Mouse (Mus musculus): ENCODE data around the gene Flt4.
"Not testable (repeated sequence)": the region's sequence is repeated elsewhere in the genome, so short reads cannot be mapped to it uniquely, and the experiment has no call there.

Flt4 gene

DNA sequence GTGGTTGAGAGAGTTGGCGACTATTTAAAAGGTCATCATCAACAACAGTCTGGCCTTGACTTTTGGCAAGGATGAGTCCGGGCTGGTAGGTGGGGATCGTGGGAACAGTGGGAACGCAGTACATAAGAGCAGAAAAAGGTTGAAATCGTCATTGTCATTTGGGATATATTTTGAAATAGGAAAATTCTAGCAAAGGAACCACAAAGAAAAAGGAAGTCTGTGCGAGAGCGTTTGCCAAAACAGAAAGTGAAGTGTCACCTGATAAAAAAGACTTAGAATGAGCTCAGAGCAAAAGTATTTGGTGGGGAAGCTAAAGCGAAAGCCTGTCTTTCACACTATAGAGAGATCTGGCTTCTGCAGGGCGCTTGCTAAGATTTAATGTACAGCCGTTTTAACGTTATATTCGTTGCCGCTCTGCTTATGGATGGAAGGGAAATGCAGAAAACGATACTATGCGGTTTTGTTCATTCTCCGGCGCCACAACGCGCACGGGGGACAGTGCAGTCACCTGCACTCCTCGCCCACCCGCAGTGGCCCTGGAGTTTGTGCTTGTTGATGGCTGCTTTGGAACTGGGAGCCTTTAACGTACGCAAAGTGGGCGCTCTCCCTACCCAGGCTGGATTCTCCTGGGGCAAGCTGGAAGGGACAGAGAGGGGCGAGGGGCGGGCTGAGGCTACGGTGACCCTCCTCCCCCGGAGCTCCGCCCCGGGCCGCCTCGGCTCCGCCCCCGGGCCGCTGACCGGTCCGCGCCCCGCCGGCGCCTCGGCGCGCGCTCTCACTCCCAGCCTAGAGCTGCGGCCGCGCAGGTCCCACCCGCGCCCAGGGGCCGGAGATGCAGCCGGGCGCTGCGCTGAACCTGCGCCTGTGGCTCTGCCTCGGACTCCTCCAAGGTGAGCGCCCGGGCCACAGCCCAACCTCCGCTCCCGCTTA, at the start of gene Flt4:
Flt4 (plus strand) TSS at position 326 of the 930 bp plus-strand sequence.
- peak in 1 of 2 experiments; percentile 13 for DNase-seq

DNA sequence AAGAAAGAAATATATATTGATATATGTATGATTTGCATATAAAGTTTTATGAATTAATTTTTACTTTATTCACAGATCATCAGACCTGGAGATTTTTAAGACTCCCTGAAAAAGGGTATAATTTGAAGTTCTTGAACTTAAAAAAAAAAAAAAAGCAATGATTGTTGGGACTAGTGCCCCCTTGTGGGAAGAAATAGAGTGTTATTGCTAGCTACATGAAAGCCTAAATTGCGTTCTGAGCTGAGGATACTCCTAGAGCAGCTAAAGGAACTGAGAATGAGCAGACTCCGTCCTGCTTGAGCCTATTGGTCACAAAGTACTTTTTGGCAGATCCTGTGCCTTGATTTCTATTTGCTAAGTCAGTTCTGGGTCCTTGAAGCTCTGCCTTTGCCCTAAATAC, 34.0 kb upstream of the Flt4 start:
- DNase-seq = not testable (repeated sequence)

DNA sequence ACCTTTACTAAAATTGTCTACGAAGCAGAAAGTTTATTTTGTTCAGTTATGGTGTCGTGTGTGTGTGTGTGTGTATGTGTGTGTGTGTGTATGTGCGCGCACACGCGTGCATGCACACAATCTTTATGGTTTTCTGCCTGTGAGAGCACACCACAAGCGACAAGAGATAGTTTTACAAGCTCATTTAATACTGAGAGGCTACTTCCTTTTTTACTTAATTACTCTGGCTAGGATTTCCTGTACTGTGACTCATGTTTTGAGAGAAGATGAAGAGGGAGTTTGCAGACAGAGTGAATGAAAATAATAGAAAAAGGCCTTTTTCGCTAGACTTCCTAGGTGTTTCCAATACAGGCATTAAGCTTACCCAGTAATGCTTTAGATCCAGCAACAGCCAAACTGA, 28.6 kb upstream of the Flt4 start:
- not testable (repeated sequence) for DNase-seq

DNA sequence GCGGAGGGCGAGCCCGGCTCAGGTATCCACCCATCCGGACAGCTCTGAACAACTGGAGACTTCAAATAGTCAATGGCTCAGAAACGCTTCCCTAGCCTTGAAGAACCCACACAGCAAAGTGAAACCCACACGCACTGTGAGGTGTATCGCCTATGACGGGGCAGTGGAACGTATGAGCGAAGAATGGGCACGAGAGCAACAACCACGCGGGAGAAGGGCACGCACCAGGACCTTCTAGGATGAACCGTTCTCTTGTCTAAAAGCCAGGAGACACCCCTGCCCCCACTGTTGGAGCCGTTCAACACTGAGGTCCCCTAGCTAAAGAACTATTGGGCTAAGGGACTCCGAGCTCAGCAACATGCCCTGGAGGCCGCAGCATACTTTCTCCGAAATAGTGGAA, 18.9 kb upstream of the Flt4 start:
- no peak for DNase-seq

DNA sequence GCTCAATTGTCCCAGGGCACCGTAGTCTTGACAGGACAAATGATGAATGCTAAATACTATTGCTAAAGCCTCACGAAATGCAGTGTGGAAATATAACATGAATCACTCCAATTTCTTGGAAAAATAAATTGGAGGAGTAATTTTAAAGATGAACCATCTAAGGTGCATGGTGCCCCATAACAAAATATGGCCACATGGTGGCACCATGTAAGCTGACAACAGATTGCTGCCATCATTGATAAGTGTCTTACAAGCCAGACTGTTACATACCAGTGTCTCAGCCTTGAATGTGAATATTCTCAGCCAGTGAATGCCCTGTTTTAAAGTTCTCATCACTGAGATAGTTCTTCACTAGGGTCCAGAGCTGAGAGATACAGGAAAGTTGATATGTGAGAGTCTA, 11.9 kb upstream of the Flt4 start:
- not testable (repeated sequence) for DNase-seq

DNA sequence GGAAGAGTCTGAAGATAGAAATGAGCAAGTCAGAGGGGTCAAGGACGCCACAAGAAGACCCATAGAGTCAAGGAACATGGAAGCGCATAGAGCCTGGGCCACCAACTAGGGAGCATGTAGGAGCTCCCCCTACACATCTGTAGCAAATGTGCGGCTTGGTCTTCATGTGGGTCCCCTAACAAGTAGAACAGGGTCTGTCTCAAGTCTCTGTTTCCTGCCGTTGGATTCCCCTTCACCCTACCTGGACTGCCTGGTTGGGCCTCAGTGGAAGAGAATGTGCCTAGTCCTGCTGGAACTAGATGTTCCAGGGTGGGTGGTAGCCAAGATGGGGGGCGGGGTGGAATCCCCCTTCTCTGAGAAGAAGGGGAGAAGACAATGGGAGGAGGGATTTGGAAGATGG, 757 bp upstream of the Flt4 start:
- not testable (repeated sequence) for DNase-seq

DNA sequence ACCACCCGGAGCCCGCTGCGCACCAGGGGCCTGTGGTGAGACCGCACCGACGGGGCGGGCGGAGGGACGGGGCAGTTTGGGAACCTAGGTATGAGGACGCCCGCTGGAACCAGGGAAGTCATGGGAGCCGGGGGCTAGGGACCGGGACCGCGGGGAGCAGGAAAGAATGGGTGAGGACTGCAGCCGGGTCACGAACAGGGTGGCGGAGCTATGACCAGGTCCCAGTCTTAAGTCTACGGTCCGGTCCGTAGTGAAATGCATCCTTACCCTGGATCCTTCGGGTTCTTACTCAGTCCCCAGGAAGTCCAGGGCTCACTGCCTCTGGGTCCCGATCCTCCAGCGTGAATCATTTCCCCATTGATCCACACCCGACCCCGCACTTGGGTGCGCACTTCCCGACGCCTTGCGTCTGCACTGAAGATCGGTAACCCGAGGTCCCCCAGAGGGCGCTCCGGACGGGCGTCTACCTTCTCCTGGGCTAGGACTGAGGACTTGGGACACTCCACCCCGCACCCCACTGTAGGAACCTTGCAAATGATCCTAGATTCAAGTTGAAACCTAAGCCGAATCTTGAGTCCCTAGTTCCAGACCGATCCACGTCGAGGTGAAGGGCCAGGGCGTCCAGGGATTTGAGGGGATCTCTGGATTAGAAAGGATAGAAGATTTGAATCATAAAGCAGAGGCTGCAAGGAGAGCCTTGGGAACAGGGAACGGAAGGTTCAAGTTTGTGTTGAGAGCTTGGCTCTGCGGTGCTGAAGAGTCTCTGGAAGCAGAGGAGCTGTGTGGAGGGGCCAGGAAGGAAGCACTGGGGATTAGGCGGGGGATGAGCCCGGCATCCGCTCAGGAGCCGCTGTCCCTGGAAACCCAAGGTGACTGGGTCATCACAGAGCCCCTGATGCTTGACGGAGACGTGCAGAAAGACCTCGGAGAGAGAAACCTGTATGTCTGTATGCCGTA, 1.1 kb downstream of the Flt4 start:
- DNase-seq = not testable (repeated sequence)

DNA sequence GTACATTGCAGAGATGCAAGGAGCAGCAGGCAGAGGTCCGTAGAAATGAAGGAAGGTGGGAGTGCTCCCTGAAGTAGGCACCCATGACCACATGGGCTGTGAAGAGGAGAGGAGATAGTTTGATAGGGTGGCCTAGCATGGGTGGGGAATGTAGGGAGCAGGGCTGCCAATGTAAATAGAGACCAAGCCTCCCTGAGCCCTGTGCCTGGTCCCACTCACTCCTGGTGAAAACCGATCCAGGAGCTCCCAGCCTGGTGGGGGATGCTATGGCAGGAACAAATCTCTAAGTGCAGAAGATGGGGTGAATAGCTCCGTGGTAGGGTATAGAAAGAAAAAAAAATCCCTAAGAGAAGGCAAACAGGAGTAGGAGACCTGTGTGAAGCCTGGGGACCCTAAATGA, 2.3 kb downstream of the Flt4 start:
- DNase-seq = not testable (repeated sequence)

DNA sequence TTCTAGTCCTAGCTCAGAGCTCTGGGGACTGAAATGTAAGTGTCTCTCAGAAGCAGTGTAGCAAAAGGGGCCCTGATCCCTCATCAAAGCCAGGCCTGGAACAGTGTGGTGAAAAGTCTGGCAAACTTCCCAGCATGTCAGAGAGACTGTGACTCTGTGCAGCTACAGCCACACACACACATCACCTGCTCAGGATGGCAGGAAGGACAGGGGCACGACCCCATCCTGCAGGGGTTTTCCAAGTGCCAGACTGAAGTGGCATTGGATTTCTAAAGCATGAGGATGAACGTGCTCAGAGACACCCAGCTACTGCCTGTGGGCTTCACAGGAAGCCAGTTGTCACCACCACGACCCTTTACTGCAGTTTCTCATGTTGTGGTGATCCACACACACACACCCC, 3.1 kb downstream of the Flt4 start:
- DNase-seq = no peak

DNA sequence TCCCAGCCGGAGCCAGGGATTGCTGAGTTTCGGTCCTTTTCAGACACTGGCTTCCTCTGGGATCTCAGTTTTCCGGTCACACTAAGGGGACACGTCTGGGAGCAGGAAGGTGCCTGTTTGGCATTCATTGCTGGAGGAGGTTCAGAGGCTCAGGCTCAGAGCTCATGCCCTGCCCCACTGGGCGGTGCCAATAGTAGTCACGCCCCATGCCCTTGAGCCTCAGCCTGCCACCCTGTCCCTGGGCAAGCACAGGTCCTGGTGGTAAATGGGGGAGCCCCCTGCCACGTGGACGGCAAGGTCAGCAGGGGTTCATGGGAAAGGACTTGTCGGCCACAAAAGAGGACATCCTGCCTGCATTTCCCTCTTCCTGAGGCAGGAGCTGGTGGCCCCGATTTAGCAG, 4.3 kb downstream of the Flt4 start:
- DNase-seq = no peak

DNA sequence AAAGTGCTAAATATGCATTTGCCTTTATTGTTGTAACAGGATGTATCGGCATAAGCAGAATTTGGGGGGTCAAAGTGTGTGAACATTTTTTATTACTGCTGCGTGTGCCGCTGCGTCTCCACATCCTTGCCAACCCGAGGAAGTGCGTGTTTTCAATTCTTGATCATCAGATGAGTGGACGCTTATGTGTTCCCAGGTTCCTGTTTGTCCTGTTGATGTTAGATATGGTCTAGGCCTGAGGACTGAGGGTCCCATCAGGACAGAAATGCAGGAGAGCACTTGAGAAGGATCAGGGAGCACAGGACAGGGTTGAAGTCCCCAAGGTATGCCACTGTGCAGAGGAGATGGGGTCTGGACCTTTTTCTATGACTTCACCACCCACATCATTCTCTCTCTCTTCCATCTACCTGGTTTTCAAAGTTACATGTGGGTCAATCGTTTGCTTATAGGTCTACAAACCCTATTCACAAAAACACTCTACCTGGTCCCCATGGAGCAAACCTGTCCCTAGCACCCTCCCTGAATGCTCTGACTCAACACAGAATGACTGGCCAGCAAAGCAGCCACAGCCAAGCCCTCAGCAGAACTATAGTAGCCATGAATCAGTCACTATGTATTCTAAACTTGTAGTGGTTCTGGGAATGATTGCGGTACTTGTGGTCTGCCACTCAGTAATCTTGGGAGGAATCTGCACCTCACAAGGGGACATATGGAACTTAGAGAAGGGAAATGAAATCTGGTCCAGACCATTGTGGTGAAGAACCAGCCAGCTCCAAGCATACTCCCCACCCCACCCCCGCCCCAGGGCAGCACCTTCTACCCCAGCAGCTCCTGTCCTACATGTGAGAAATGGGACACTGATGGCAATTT, 7.0 kb downstream of the Flt4 start:
- no peak for DNase-seq

DNA sequence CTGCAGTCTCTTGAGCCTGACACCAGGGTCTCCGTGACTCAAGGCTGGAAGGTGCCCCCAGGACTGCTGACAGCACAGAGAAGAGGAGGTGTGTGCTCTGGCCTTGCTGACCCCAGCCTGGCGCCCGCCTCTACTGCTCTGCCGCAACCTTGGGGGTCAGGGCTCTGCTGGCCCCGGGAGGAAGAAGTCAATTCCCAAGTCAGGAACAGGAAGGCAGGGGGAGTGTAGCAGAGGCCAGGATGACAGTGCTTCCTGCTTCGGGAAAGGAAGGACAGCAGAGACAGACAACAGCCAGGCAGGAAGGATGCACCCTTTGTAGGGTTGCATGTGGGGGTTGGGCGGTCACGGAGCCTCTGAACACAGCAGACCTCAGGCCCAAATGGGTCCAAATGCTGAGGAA, 9.4 kb downstream of the Flt4 start:
- DNase-seq = no peak

DNA sequence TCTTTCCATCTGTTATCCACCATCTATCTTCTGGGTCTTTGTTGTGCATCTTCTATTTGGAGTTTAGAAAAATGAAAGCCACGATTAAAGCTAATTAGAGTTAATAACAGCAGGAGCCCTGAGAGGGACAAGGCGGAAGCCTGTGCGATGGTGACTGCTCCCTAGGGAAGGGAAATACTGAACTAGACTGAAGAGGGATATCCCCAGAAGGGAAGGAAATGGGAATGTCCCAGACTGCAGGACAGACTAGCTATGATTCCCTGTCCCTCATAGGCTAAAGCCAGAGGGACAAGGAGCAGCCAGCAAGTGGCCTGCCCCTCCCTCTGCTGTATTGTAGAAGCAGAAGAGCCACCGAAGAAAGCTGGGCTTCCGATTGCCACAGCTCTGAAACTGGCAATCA, 12.9 kb downstream of the Flt4 start:
- no peak for DNase-seq

DNA sequence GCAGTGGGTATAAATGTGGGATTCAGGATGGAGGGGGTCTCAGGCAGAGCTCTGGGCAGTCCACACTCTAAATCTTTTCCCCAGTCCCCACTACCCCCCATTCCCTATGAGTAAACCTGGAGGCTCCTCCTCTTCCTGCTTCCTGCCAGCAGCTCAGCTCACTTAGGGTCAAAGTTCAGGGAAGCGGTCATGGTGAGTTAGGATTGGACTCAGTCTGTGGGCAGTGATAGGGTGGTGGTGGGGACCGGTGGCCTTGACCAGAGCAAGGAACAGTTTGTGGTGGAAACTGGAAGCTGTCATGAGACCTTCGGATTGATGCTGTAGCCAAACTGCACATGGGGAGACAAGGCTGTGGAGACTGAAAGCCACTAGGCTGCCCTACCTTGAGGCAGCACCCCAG, 15.1 kb downstream of the Flt4 start:
- DNase-seq = no peak

DNA sequence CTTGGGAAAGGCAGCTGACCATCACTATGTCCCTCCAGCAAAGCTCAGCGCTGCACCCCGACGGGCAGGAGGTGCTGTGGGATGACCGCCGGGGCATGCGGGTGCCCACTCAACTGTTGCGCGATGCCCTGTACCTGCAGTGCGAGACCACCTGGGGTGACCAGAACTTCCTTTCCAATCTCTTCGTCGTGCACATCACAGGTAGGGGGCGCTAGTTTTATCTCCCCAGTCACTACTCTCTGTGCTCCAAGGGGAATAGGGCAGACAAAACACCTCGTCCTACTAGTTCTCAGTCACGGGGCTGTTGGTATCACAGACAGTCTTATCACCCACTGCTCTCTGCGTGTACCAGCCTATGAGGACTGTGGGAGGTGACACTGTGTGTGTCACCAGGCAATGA, 16.8 kb downstream of the Flt4 start:
- DNase-seq = no peak

DNA sequence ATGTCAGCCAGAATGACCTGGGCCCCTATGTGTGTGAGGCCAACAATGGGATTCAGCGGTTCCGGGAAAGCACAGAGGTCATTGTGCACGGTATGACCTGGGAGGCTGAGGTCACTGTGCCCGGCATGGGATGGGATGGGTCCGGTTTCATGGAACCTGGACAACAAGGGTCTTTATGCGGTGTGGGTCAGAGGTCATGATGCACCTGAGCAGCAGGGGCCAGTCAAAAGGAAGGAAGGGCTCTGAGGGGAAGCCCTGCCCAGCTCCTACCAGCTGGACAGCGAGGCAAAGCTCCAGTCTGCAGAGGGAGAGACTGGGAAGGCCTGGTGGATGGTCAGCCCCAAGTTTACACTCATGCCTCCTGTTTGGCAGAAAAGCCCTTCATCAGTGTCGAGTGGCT, 17.7 kb downstream of the Flt4 start:
- DNase-seq = no peak

DNA sequence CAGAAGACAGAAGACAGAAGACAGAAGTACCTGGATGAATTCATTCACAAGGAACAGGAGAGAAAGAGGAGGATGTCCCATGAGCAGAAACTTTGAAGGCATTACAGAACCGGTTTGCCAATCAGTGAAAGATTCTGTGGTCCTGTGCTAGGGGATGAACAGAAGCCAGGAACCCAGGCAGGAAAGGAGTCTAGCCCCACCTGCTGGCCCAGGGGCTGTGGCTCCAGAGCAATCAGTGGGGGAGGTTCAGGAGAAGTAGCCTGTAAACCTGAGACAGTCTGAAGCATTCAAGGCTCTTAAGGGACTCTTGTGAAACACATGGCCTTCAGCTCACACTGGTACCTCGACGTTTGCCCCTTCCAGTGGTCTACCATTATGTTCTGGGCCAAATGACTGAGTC, 22.1 kb downstream of the Flt4 start:
- no peak for DNase-seq

DNA sequence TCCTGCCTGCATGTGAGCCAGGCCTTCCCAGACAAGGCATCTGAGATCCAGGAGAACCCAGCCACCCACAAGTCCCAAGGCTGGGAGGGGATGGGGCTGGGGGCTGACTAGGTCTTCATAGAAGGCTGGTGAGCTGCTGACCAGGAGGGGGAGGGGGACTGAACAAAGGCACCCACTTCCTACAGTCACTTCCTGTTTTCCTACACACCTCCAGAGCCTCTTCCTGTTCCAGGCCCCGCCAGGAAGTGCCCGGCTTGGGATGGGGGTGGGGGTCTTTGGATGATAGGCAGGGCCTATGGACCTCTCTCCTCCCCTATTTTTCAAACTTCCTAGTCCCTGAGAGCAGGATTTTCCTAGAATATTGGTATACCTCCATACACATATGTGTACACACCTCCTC, 23.2 kb downstream of the Flt4 start:
- no peak for DNase-seq

DNA sequence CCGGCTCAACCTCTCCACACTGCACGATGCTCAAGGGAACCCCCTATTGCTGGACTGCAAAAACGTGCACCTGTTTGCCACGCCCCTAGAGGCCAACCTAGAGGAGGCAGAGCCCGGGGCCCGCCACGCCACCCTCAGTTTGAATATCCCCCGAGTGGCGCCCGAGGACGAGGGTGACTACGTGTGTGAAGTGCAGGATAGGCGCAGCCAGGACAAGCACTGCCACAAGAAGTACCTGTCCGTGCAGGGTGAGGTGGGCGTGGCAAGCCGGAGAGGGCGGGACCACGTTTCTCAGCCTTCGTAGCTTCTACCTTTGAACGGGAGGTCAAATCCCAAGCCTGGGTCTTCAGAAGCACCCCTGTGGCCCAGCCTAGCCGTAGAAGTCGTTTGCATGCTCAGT, 25.0 kb downstream of the Flt4 start:
- no peak for DNase-seq

DNA sequence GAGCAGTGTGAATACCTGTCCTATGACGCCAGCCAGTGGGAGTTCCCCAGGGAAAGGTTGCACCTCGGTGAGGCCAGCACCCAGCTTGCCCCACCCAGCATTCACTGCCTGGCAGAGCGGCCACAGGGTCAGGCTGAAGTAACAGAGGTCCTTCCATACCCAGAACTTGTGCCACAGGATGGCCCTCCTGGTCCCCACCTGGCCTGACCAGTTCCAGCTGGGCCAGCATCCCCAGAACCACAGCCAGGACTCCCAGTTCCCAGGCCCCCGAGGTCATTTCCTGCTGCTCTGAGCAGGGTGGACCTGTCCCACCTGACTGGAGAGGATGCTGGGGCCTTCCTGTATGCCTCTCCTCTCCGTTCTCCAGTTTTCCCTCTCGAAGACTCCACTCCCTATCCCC, 26.6 kb downstream of the Flt4 start:
- DNase-seq = no peak

DNA sequence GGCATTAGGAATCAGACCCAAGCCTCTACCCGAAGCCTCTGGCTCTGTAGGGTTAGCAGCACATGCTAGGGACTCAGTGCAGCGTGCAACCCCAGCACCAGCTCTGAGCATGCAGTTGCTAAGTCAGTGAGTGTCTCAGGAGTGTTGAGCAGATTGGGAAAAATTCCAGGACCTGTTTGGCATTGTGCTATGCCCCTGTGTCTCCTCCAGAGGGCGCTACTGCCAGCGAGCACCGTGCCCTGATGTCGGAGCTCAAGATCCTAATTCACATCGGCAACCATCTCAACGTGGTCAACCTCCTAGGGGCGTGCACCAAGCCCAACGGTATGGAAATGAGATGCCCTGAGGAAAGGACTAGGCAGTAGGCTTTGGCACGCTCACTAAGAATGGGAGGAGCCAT, 27.4 kb downstream of the Flt4 start:
- DNase-seq = peak; percentile 13 to 37

DNA sequence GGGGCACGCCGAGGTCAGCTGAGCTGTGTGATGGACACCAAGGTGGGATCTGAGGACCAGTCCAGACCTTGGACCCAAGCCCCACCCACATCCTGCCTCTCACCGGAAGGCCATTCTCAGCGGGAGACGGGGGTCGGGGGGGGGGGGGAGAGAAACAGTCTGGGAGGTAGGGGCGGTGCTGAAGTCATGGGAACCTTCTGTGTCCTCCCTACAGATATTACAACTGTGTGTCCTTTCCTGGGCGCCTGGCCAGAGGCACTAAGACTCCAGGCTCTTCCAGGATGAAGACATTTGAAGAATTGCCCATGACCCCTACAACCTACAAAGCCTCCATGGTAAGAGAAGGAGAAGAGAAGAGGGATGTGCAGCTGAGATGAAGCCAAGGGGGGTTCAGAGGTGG, 36.6 kb downstream of the Flt4 start:
- no peak for DNase-seq

Data from cerebellum, postnatal 14 days (tissue).